9 mouse cellular contexts compared by ENCODE assay signal in the genomic region with DNA sequence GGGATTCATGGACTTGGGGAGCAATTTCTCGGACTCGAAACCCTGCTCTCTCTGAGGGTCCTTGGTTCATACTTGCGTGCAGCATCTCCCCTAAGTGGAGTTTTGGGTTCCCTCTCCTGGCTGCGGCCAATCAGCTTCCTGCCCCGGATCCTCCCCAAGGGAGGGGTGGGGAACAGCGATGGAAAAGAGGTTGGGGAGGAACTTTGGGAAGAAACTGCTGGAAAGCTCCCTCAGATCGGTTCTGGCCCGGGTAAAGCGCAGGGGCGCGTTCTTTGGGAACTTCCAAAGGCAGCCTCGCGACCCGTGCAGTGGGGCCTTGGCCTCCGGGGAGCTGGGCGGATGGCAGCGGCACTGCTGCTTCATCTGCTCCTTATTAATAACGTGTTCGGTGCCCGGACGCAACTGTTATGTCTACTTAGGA. TPM values are rescaled to one million over a fixed set of nuclear protein-coding genes. Genes with fewer than 3 reads are reported as not detected.
DNase-seq lines count a peak whose midpoint lies in the region; ATAC-seq lines count a peak whose summit lies in the region.
"Had no signal": no experiment of that assay in that cellular context is flagged by ENCODE, and none has a peak within 500 bp of the region (broad histone marks: within the 10 kb centered on the region; RNA-seq: fewer than 3 reads in every experiment).

No protein-coding gene starts in this region.

- H3K4me1 ChIP-seq in heart, embryonic 10.5 days, result peaks cover 57% of the 10 kb centered on the region
- H3K4me1 ChIP-seq in midbrain, embryonic 13.5 days (replicated peaks), result peaks cover 69% of the 10 kb centered on the region

- H3K27me3 ChIP-seq in heart, embryonic 10.5 days (ENCODE audit: insufficient read depth, poor library complexity, severe bottlenecking), result no peaks in the 10 kb centered on the region
- H3K27me3 ChIP-seq in midbrain, embryonic 13.5 days, result peaks cover 16% of the 10 kb centered on the region; the same call in 1 of the 2 replicates

- WGBS in heart, embryonic 10.5 days, result under 1% methylated on average over 21 of the region's 21 CpGs
- under 1% methylated on average over 21 of the region's 21 CpGs for WGBS in midbrain, embryonic 13.5 days

- H3K36me3 ChIP-seq in heart, embryonic 10.5 days, result no peaks in the 10 kb centered on the region
- no peaks in the 10 kb centered on the region for H3K36me3 ChIP-seq in midbrain, embryonic 13.5 days
- H3K36me3 ChIP-seq: G1E had no signal

- H3K9ac ChIP-seq in midbrain, embryonic 13.5 days (replicated peaks), result peak overlapping the region; percentile 83

- H3K4me3 ChIP-seq in heart, embryonic 10.5 days, result peak overlapping the region; percentile 85
- H3K4me3 ChIP-seq in midbrain, embryonic 13.5 days (replicated peaks), result peak overlapping the region; percentile 72

- H3K9me3 ChIP-seq in heart, embryonic 10.5 days, result no peaks in the 10 kb centered on the region
- no peaks in the 10 kb centered on the region for H3K9me3 ChIP-seq in midbrain, embryonic 13.5 days

- DNase-seq in cerebellum, postnatal 25 days, result peak; percentile 29 to 43
- no peak for DNase-seq in cerebellum, adult 9-10 months
- peak; percentile 14 to 27 for DNase-seq in B cell, adult 2 months
- DNase-seq in embryo, embryonic 9.5 days (ENCODE audit: extremely low spot score), result peak; percentile 83
- peak; percentile 84 for DNase-seq in heart, embryonic 10.5 days (ENCODE audit: low spot score)
- DNase-seq in layer of hippocampus, postnatal 25 days (ENCODE audit: extremely low spot score in 1 of 2, low spot score in 1 of 2), result peak; percentile 23 to 28
- DNase-seq in T-cell, adult 2 months (ENCODE audit: low spot score), result no peak

- peak; percentile 25 for ATAC-seq in midbrain, embryonic 13.5 days

- H3K27ac ChIP-seq in heart, embryonic 10.5 days, result peak overlapping the region; percentile 95
- H3K27ac ChIP-seq in midbrain, embryonic 13.5 days, result peak overlapping the region; percentile 85

- peak overlapping the region; percentile 96 for H3K4me2 ChIP-seq in midbrain, embryonic 13.5 days (replicated peaks)

RNA-seq across cellular contexts. Expression of gene Lrp4, which starts 1.0 kb away (rescaled TPM):
- 4.6 and 5.7 TPM in 2 replicates for polyA plus RNA-seq in heart, embryonic 10.5 days (2016; fragmentation: Nextera tagmentation; extraction: Ambion mirVana)
- 10 to 100 TPM; 33.3 to 33.8 TPM for total RNA-seq in layer of hippocampus, postnatal 25 days (2021)
- 7.1 and 10.2 TPM in 2 replicates for polyA plus RNA-seq in midbrain, embryonic 13.5 days (2015; fragmentation: Nextera tagmentation; extraction: Ambion mirVana)
- polyA plus RNA-seq: G1E had no signal

RNA-seq across cellular contexts. Expression of gene 1110051M20Rik, which starts 13.8 kb away (rescaled TPM):
- 43.2 and 50.1 TPM in 2 replicates for polyA plus RNA-seq in heart, embryonic 10.5 days (2016; fragmentation: Nextera tagmentation; extraction: Ambion mirVana)
- 100 to 1,000 TPM; 101 to 108 TPM for total RNA-seq in layer of hippocampus, postnatal 25 days (2021)
- polyA plus RNA-seq in midbrain, embryonic 13.5 days (2015; fragmentation: Nextera tagmentation; extraction: Ambion mirVana), result 147 and 165 TPM in 2 replicates

Comparison
In these comparisons a context has a peak if more than half of its experiments do, and no peak if none do; other contexts are left out.
1. DNase-seq: peak in cerebellum, postnatal 25 days (2 of 2), B cell, adult 2 months (2 of 2), embryo, embryonic 9.5 days (single experiment), heart, embryonic 10.5 days (single experiment) and layer of hippocampus, postnatal 25 days (2 of 2); none in cerebellum, adult 9-10 months (single experiment) and T-cell, adult 2 months (single experiment).